Mouse (Mus musculus) layer of hippocampus, adult 9-11 months (tissue): ENCODE measurements at regions not wholly inside any gene's neighbourhood (a gene's known extent, or its start where the extent isn't known, plus 50 kb on each side); places are given as distances from the start of the nearest gene placed in this dataset.
A peak's percentile ranks its signal among the peaks of the same experiment; 100 is the strongest.

Experiments
- DNase-seq: peaks from one replicate; pipeline ENCODE4 v3.0.0; 2022

DNA sequence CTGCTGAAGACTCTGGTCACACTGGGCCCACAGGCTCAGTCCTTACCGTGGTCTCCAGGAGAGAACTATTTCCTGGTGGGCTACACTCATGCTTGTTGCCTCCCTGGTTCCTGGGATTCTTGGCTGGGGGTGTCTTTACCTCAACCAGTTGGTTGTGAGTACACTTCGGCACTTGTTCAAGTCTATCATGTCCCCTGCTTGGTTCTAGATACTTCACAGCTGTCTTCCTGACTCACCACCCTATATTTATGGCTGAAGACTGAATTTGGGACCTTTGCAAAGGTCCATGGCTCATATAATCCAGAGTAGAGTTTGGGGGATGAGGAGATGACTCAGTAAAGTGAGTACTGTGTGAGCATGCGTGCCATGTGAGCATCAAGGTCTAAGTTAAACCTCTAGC lies 245.0 kb upstream of the Habp2 start:
- DNase-seq = no peak

DNA sequence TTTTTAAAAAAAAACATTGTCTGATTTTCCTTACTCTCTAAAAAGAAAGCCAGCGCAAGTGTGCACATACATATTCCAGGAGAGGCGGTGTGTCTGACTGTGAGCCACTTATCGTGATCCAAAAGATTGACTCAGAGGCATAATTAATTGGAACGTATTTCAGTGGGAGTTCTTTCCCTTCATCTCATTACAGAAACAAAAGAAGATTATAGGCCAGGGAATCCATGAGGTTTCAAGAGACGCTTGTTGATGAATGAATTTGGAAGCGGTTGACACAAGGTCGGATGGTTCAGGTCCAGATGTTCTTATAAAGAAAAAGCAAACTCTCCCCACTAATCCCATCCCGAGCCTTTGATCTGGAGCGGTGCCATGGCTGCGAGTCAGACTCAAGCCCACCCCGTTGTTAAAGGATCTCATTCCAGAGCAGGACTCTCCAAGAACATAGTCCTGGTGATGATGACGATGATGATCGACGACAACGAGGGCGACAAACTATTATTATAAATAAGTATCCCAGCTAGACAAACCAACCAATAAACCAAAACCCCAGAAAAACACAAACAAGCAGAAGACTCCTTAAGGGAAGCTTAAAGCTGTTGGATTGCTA lies 240.1 kb upstream of the Habp2 start:
- DNase-seq = no peak

DNA sequence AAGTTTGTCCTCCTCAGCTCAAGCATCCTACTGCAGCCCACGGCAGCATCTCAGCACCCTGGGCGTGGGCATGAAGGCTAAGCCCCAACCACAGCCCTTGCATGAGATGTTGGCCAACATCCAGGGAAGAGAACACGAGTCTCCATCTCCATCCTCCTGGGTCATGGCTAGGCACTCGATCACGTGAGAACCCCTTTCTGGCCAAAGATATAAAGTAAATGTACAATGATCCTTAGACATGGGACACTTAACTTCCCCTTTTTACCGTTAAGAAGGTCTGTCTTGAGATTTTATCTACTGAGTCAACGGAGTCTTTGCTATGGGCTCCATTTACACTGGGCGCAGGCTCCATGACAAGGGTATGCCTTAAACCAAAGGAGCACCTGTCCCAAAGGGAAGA lies 232.8 kb upstream of the Habp2 start:
- no peak for DNase-seq

DNA sequence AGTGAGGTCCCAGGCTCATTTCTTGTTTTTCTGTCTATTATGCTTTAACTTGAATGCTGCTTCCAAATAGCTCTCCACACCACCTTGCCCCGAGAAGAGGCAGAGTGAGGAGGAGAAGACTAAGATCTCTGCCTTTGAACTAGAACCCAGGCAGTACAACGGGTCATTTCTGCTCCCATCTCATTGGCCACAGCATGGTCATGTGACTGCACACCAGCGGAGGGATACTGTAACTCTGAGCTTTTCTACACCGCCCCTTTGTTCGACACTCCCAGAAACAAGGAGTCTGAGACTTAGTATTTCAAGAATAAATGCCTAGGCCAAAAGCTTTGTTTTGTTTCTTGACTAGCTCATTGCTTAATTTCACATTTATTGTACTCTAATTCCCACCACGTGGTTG lies 230.5 kb upstream of the Habp2 start:
- no peak for DNase-seq

- DNase-seq = peak; percentile 35
Measured at GRCm38 (mm10) chr19:56061882-56062540, 224.9 kb upstream of the Habp2 start.

- no peak for DNase-seq
Measured at GRCm38 (mm10) chr19:56063099-56063498, 223.8 kb upstream of the Habp2 start.

DNA sequence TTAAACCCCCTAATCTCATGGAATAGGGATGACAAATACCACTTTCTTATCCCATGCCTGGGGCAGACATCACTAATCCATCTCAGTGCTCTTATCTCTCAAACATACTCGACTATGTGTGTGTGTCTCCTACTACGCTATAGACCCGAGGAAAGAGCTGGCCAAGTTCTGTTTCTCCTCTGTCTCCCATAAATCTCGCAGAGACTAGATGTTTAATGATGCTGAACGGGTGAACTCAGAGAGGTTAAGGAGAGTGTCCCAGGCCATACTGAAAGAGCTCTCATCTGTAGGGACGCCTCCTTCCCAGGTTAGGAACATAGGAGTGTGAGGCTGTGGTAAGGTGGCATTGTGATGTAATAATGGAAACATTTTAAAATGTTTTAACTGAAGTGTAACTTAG lies 221.2 kb upstream of the Habp2 start:
- no peak for DNase-seq

- DNase-seq = no peak
Measured at GRCm38 (mm10) chr19:56068165-56068564, 218.8 kb upstream of the Habp2 start.

DNA sequence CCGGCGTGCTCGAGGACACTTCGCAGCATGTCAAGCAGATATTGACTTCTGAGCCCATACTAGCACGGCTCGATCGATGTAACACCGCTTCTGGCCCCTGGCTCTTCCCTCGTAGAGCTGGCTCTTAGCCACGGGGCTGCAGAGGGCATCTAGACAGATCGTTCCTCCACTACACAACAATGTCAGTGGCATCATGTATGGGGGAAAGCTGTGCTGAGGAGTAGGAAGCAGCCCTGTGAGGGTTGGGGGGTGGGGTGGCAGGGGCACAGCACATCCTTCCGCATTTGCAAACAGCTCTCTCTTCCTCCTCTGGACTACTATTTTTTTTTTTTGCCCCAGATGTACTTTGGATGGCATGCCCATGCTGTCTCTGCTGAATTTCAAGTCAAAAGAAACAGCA lies 218.1 kb upstream of the Habp2 start:
- no peak for DNase-seq

GRCm38 (mm10) chr19:56069266-56069665 lies 217.7 kb upstream of the Habp2 start:
- no peak for DNase-seq

DNA sequence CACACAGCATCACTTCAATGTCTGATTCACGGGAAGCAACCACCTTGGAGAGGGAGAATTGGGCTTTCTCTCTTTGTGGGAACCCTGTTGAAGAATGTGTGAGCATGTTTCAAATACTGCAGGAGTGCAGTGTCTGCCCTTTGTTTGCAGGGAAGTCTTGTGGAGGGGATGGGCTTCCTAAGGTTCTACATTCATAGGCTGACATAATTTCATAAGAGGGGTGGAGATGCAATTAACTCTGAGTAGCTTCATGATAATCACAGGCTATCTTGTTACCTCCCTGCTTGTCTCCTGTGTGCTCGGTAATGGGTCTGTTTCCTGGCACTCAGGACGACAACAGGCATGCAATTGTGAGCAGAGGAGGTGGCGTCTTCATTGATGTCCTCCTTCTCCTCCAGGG lies 215.6 kb upstream of the Habp2 start:
- DNase-seq = no peak

DNA sequence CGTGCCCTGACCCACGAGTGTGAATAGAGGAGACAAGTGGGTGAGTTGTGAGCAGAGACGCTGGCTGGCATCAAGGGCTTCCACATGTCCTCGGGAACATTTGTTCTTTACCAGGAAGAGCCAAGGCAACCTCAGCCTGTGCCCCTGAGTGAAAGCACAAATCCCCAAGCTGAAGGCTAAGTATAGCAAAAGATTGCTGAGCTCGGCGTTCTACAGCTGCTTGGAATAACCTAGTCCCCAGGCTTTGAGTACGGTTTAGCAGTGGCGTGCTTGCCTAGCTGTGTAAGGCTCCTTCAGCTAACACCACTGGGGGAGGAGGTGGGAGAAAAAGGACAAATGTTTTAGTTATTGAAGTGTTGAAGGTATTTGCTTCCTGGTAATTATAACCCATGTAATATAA lies 210.8 kb upstream of the Habp2 start:
- DNase-seq = no peak

DNA sequence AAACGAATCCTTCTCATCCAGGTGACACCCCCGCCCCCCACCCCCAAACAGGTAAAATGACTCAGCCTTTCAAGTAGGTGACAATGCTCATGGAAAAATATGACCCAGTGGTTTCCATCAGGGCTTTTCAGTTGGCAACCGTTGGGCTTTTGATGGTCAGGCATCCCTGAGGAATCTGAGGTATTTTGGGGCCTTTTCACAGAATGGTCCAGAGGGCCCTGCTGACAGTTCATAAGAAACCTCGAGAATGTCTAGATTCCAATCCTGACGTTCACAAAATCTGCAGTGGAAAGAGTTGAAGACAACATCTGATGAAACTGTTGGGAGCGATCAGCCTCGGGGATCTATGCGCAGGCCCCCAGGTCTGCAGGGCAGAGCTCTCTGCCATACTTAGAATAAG lies 209.4 kb upstream of the Habp2 start:
- no peak for DNase-seq

DNA sequence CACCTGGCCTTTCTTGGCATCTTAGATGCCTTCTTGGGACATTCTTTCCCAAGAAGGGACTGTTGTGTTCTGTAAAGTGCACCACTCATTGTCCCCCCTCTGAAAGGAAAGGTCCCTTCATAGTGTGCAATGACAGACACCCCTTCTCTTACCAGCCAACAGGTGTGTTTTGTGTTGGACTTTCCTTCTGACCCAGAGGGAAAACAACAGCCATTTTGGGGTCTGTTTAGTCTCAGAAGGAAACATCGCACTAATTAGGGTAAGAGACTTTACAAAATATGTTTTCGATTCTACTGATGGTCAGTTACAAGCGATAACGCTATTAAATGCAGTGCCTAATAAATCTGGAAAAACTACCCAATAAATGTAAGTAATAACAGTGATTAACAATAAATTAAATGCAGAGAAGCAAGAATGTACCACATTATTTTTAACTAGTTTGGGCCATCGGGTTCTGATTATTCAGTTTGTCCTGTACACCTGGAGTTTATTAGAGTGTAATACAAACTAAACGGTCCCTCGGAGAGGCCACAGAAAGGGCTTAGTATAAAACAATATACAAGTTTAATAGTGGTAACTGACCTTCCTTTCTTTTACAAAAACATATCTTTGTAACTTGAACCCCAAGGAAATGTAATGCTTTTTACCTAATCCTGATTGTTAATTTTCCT lies 200.4 kb upstream of the Habp2 start:
- no peak for DNase-seq

DNA sequence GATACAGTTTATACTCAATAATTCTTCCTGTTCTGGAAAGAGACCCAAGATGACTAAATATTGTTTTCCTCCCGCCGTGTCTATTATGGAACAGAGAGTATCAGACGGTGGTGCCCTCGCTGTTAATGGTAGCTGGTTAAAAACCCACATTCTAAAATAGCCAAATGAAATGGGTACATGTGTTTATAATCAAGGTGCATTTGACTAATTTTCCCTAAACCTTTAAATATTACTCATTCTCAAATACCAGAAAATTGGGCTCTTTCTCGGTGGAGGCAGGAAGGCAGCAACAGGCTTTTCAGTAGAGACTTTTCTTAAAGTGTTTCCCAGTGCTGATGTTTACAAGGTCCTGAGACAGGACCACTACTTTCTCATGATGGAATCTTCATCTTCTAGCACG lies 199.8 kb upstream of the Habp2 start:
- no peak for DNase-seq

- DNase-seq = no peak
Measured at GRCm38 (mm10) chr19:56089795-56090375, 197.1 kb upstream of the Habp2 start.

- no peak for DNase-seq
Measured at GRCm38 (mm10) chr19:56091581-56091980, 195.4 kb upstream of the Habp2 start.

GRCm38 (mm10) chr19:56095873-56096272 lies 191.1 kb upstream of the Habp2 start:
- no peak for DNase-seq

DNA sequence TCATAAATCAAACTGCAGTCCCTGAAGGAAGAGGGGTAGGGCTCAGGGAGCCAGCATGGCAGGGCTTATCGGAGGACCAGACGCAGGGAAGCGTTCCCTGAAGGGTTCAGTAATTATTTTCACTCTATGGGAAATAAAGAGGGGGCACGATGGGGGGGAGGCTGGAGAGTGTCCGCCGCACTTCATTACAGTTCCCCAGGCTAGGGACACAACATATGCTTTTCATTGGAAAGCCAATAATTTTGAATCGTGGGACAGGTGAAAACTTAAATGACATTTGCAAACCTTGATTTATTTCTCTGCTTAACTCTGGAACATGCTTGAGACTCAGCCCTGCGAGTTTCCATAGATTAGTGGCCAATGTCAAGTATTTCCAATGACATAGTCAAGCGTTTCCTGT lies 187.2 kb upstream of the Habp2 start:
- no peak for DNase-seq

- no peak for DNase-seq
Measured at GRCm38 (mm10) chr19:56100131-56100872, 186.6 kb upstream of the Habp2 start.

GRCm38 (mm10) chr19:56102454-56103080 lies 184.4 kb upstream of the Habp2 start:
- DNase-seq = no peak

GRCm38 (mm10) chr19:56105073-56105451 lies 181.9 kb upstream of the Habp2 start:
- no peak for DNase-seq
